Mouse (Mus musculus): ENCODE data around the gene Fgfrl1. TPM values are rescaled to one million over a fixed set of nuclear protein-coding genes. Genes with fewer than 3 reads are reported as not detected.
A peak's percentile ranks its signal among the peaks of the same experiment; 100 is the strongest.

The Fgfrl1 gene
- total and polyA plus RNA-seq, 2 experiments from 2014 or later = 9.2 to 40.5 TPM

- WGBS = 73% methylated on average over 2 of the region's 2 CpGs
- Histone ChIP-seq H3K9ac (replicated peaks; ENCODE audit: low read depth, low read length) (no peak overlapping the region), H3K27me3 (ENCODE audit: control insufficient read depth, insufficient read depth, low read length) (0 out of 2 replicates have a peak, but pooled peaks cover 5% of the 10 kb centered on the region), H3K9me3 (replicated peaks; ENCODE audit: control insufficient read depth, low read length) (no peaks in the 10 kb centered on the region), H3K4me3 (ENCODE audit: low read depth, low read length) (no peak overlapping the region), H3K4me1 (ENCODE audit: control insufficient read depth, insufficient read depth) (peaks cover 19% of the 10 kb centered on the region; the same call in 1 of the 2 replicates), H3K27ac (ENCODE audit: low read depth) (no peak overlapping the region), H3K36me3 (replicated peaks; ENCODE audit: control insufficient read depth, insufficient read depth, low read length) (peaks cover under 1% of the 10 kb centered on the region; the same call in 1 of the 2 replicates), H3K4me2 (ENCODE audit: low read depth, low read length) (no peak overlapping the region)
- DNase-seq (ENCODE audit: low spot score) (no peak), ATAC-seq (ENCODE audit: insufficient read depth, low read depth) (no peak)
- TF ChIP-seq CTCF (IDR thresholded peaks at IDR 0.05; ENCODE audit: low read depth) = no peak
- TF ChIP-seq EP300 (IDR thresholded peaks at IDR 0.05; ENCODE audit: low read depth) = no peak
Observed at GRCm38 (mm10) chr5:108667370-108667769, 24.8 kb upstream of the Fgfrl1 start.

GRCm38 (mm10) chr5:108668387-108668932 lies 23.7 kb upstream of the Fgfrl1 start:
- H3K36me3 ChIP-seq (replicated peaks; ENCODE audit: control insufficient read depth, insufficient read depth, low read length) = peaks cover 10% of the 10 kb centered on the region; the same call in 1 of the 2 replicates
- ATAC-seq (ENCODE audit: insufficient read depth, low read depth) (no peak), DNase-seq (ENCODE audit: low spot score) (peak; percentile 10)
- TF ChIP-seq CTCF (IDR thresholded peaks at IDR 0.05; ENCODE audit: low read depth) (no peak), EP300 (IDR thresholded peaks at IDR 0.05; ENCODE audit: low read depth) (no peak)
- peak overlapping the region; percentile 69 for H3K4me2 ChIP-seq (ENCODE audit: low read depth, low read length)
- H3K9me3 ChIP-seq (replicated peaks; ENCODE audit: control insufficient read depth, low read length) = no peaks in the 10 kb centered on the region
- H3K4me1 ChIP-seq (ENCODE audit: control insufficient read depth, insufficient read depth) = peaks cover 19% of the 10 kb centered on the region; the same call in 1 of the 2 replicates
- H3K4me3 ChIP-seq (ENCODE audit: low read depth, low read length) = peak overlapping the region; percentile 55
- H3K27ac ChIP-seq (ENCODE audit: low read depth) = peak overlapping the region; percentile 91
- 7% methylated on average over 3 of the region's 3 CpGs for WGBS
- H3K9ac ChIP-seq (replicated peaks; ENCODE audit: low read depth, low read length) = peak overlapping the region; percentile 69; the same call in 1 of the 2 replicates
- H3K27me3 ChIP-seq (ENCODE audit: control insufficient read depth, insufficient read depth, low read length) = 0 out of 2 replicates have a peak, but pooled peaks cover 2% of the 10 kb centered on the region

GRCm38 (mm10) chr5:108668977-108669936 lies 22.9 kb upstream of the Fgfrl1 start, which contains the start of gene Dgkq:
Gene Dgkq, minus strand, starts transcription at chr5:108669672.
- Histone ChIP-seq H3K9ac (replicated peaks; ENCODE audit: low read depth, low read length) (peak within 1 kb of the TSS; percentile 69), H3K36me3 (replicated peaks; ENCODE audit: control insufficient read depth, insufficient read depth, low read length) (peaks cover 10% of the 10 kb centered on the region; the same call in 1 of the 2 replicates), H3K4me1 (ENCODE audit: control insufficient read depth, insufficient read depth) (peaks cover 19% of the 10 kb centered on the region; the same call in 1 of the 2 replicates), H3K9me3 (replicated peaks; ENCODE audit: control insufficient read depth, low read length) (no peaks in the 10 kb centered on the region), H3K4me2 (ENCODE audit: low read depth, low read length) (peak within 1 kb of the TSS; percentile 69), H3K27me3 (ENCODE audit: control insufficient read depth, insufficient read depth, low read length) (0 out of 2 replicates have a peak, but pooled peaks cover 2% of the 10 kb centered on the region), H3K27ac (ENCODE audit: low read depth) (peak within 1 kb of the TSS; percentile 91), H3K4me3 (ENCODE audit: low read depth, low read length) (peak within 1 kb of the TSS; percentile 55)
- peak; percentile 89 for ATAC-seq (ENCODE audit: insufficient read depth, low read depth)
- peak; percentile 86 for DNase-seq (ENCODE audit: low spot score)
- WGBS = 4% methylated on average over 43 of the region's 43 CpGs
- TF ChIP-seq CTCF (IDR thresholded peaks at IDR 0.05; ENCODE audit: low read depth) (peak; percentile 62), EP300 (IDR thresholded peaks at IDR 0.05; ENCODE audit: low read depth) (peak; percentile 76; the same call in 1 of the 2 replicates)

- H3K27ac ChIP-seq (ENCODE audit: low read depth) = 0 out of 2 replicates have a peak overlapping the region, but pooled peaks have one; percentile 91
- peak overlapping the region; percentile 69 for H3K4me2 ChIP-seq (ENCODE audit: low read depth, low read length)
- H3K9ac ChIP-seq (replicated peaks; ENCODE audit: low read depth, low read length) = peak overlapping the region; percentile 69
- no peak for DNase-seq (ENCODE audit: low spot score)
- WGBS = 77% methylated on average over 9 of the region's 9 CpGs
- ATAC-seq (ENCODE audit: insufficient read depth, low read depth) = no peak
- H3K9me3 ChIP-seq (replicated peaks; ENCODE audit: control insufficient read depth, low read length) = no peaks in the 10 kb centered on the region
- peaks cover 19% of the 10 kb centered on the region; the same call in 1 of the 2 replicates for H3K4me1 ChIP-seq (ENCODE audit: control insufficient read depth, insufficient read depth)
- H3K27me3 ChIP-seq (ENCODE audit: control insufficient read depth, insufficient read depth, low read length) = no peaks in the 10 kb centered on the region
- peaks cover 10% of the 10 kb centered on the region; the same call in 1 of the 2 replicates for H3K36me3 ChIP-seq (replicated peaks; ENCODE audit: control insufficient read depth, insufficient read depth, low read length)
- no peak for TF ChIP-seq CTCF (IDR thresholded peaks at IDR 0.05; ENCODE audit: low read depth)
- H3K4me3 ChIP-seq (ENCODE audit: low read depth, low read length) = peak overlapping the region; percentile 55
Observed at GRCm38 (mm10) chr5:108669986-108670385, 22.2 kb upstream of the Fgfrl1 start.

- no peak for TF ChIP-seq EP300 (IDR thresholded peaks at IDR 0.05; ENCODE audit: low read depth)
- peak; percentile 49 for TF ChIP-seq CTCF (IDR thresholded peaks at IDR 0.05; ENCODE audit: low read depth)
- Histone ChIP-seq H3K27ac (ENCODE audit: low read depth) (no peak overlapping the region), H3K9me3 (replicated peaks; ENCODE audit: control insufficient read depth, low read length) (no peaks in the 10 kb centered on the region), H3K27me3 (ENCODE audit: control insufficient read depth, insufficient read depth, low read length) (no peaks in the 10 kb centered on the region), H3K4me1 (ENCODE audit: control insufficient read depth, insufficient read depth) (peaks cover 19% of the 10 kb centered on the region; the same call in 1 of the 2 replicates), H3K4me2 (ENCODE audit: low read depth, low read length) (no peak overlapping the region), H3K9ac (replicated peaks; ENCODE audit: low read depth, low read length) (no peak overlapping the region), H3K36me3 (replicated peaks; ENCODE audit: control insufficient read depth, insufficient read depth, low read length) (peaks cover 10% of the 10 kb centered on the region; the same call in 1 of the 2 replicates), H3K4me3 (ENCODE audit: low read depth, low read length) (no peak overlapping the region)
- DNase-seq (ENCODE audit: low spot score) (peak; percentile 40), ATAC-seq (ENCODE audit: insufficient read depth, low read depth) (no peak)
Observed at GRCm38 (mm10) chr5:108670785-108671184, 21.4 kb upstream of the Fgfrl1 start.

All from heart, postnatal 0 days (tissue).